Mouse (Mus musculus) heart, adult 2 months (tissue): ENCODE data around the gene Irf3.

Experiments used
- CTCF ChIP-seq: fragments of 200-600 bp; IDR thresholded peaks from 2 replicates; pipeline ENCODE4 v1.8.1; 2022; ENCODE audit warnings: antibody characterized with exemption, mild to moderate bottlenecking, moderate library complexity
- EP300 ChIP-seq: fragments of 200-500 bp; IDR thresholded peaks from 2 replicates; pipeline ENCODE4 v1.6.1; 2011; ENCODE audit warnings: low read depth, low read length, control low read depth; ENCODE audit not compliant: insufficient read depth

GRCm38 (mm10) chr7:45043307-45043706, 45.9 kb downstream of the Irf3 start:
- no peak for TF ChIP-seq CTCF
- TF ChIP-seq EP300, result no peak
